Mouse (Mus musculus) C2C12 (cell line): ENCODE data around the gene Glcci1.

Source experiments
- CTCF ChIP-seq: IDR thresholded peaks from one replicate; pipeline ENCODE4 v1.5.1; 2011; ENCODE audit not compliant: control insufficient read depth, insufficient read depth, insufficient read length
- MAX ChIP-seq: IDR thresholded peaks from one replicate; pipeline ENCODE4 v1.6.1; 2011; ENCODE audit warnings: mild to moderate bottlenecking, control low read depth
- MYOG ChIP-seq: IDR thresholded peaks from one replicate; pipeline ENCODE4 v1.6.1; 2011; ENCODE audit not compliant: control insufficient read depth, insufficient read length; ENCODE audit errors: extremely low read depth
- USF1 ChIP-seq: IDR thresholded peaks from one replicate; pipeline ENCODE4 v1.6.1; 2011; ENCODE audit warnings: low read depth, mild to moderate bottlenecking, control low read depth, moderate library complexity

GRCm38 (mm10) chr6:8591665-8592064 is 82.3 kb downstream of the Glcci1 start:
- TF ChIP-seq CTCF (no peak), MAX (no peak), USF1 (no peak), MYOG (no peak)
